Mouse (Mus musculus): ENCODE data around the gene Rwdd2a. TPM values are rescaled to one million over a fixed set of nuclear protein-coding genes. Genes with fewer than 3 reads are reported as not detected.

The Rwdd2a gene
- polyA plus RNA-seq, 1 experiment, result not detected

- WGBS, result 66% methylated on average over 8 of the region's 8 CpGs
- Histone ChIP-seq H3K4me1 (ENCODE audit: control insufficient read depth, insufficient read depth, low read length) (no peaks in the 10 kb centered on the region), H3K4me3 (replicated peaks; ENCODE audit: control insufficient read depth, low read depth, low read length) (no peak overlapping the region), H3K27ac (ENCODE audit: control insufficient read depth, insufficient read depth, low read depth, low read length, poor library complexity) (no peak overlapping the region)
- no peak for TF ChIP-seq CTCF (IDR thresholded peaks at IDR 0.05; ENCODE audit: control insufficient read depth, insufficient read depth, low read length)
- no peak for TF ChIP-seq POLR2A (IDR thresholded peaks at IDR 0.05; ENCODE audit: borderline replicate concordance, control insufficient read depth, low read depth, low read length)
These were observed 28.0 kb downstream of the Rwdd2a start for GRCm38 (mm10) chr9:86599723-86600303.

GRCm38 (mm10) chr9:86605776-86606175, 34.0 kb downstream of the Rwdd2a start:
- no peak overlapping the region for H3K4me3 ChIP-seq (replicated peaks; ENCODE audit: control insufficient read depth, low read depth, low read length)
- TF ChIP-seq POLR2A (IDR thresholded peaks at IDR 0.05; ENCODE audit: borderline replicate concordance, control insufficient read depth, low read depth, low read length) (no peak), CTCF (IDR thresholded peaks at IDR 0.05; ENCODE audit: control insufficient read depth, insufficient read depth, low read length) (no peak)
- 90% methylated on average over 6 of the region's 6 CpGs for WGBS
- H3K27ac ChIP-seq (ENCODE audit: control insufficient read depth, insufficient read depth, low read depth, low read length, poor library complexity), result no peak overlapping the region
- H3K4me1 ChIP-seq (ENCODE audit: control insufficient read depth, insufficient read depth, low read length), result no peaks in the 10 kb centered on the region

GRCm38 (mm10) chr9:86612091-86612490, 40.3 kb downstream of the Rwdd2a start:
- H3K4me1 ChIP-seq (ENCODE audit: control insufficient read depth, insufficient read depth, low read length), result no peaks in the 10 kb centered on the region
- WGBS, result 89% methylated on average over 4 of the region's 4 CpGs
- TF ChIP-seq CTCF (IDR thresholded peaks at IDR 0.05; ENCODE audit: control insufficient read depth, insufficient read depth, low read length), result no peak
- TF ChIP-seq POLR2A (IDR thresholded peaks at IDR 0.05; ENCODE audit: borderline replicate concordance, control insufficient read depth, low read depth, low read length), result no peak

GRCm38 (mm10) chr9:86615765-86616164, 44.0 kb downstream of the Rwdd2a start:
- no peak for TF ChIP-seq POLR2A (IDR thresholded peaks at IDR 0.05; ENCODE audit: borderline replicate concordance, control insufficient read depth, low read depth, low read length)
- no peak for TF ChIP-seq CTCF (IDR thresholded peaks at IDR 0.05; ENCODE audit: control insufficient read depth, insufficient read depth, low read length)
- H3K4me1 ChIP-seq (ENCODE audit: control insufficient read depth, insufficient read depth, low read length), result no peaks in the 10 kb centered on the region
- no peak overlapping the region for H3K27ac ChIP-seq (ENCODE audit: control insufficient read depth, insufficient read depth, low read depth, low read length, poor library complexity)
- no peak overlapping the region for H3K4me3 ChIP-seq (replicated peaks; ENCODE audit: control insufficient read depth, low read depth, low read length)
- 75% methylated on average over 1 of the region's 1 CpGs for WGBS

More at GRCm38 (mm10) chr9:86612091-86612490, 40.3 kb downstream of the Rwdd2a start:
- Histone ChIP-seq H3K4me3 (replicated peaks; ENCODE audit: control insufficient read depth, low read depth, low read length) (no peak overlapping the region), H3K27ac (ENCODE audit: control insufficient read depth, insufficient read depth, low read depth, low read length, poor library complexity) (no peak overlapping the region)

GRCm38 (mm10) chr9:86617837-86618492, 46.2 kb downstream of the Rwdd2a start:
- WGBS, result 61% methylated on average over 7 of the region's 7 CpGs
- H3K4me3 ChIP-seq (replicated peaks; ENCODE audit: control insufficient read depth, low read depth, low read length), result no peak overlapping the region
- TF ChIP-seq CTCF (IDR thresholded peaks at IDR 0.05; ENCODE audit: control insufficient read depth, insufficient read depth, low read length) (no peak), POLR2A (IDR thresholded peaks at IDR 0.05; ENCODE audit: borderline replicate concordance, control insufficient read depth, low read depth, low read length) (no peak)
- no peak overlapping the region for H3K27ac ChIP-seq (ENCODE audit: control insufficient read depth, insufficient read depth, low read depth, low read length, poor library complexity)
- no peaks in the 10 kb centered on the region for H3K4me1 ChIP-seq (ENCODE audit: control insufficient read depth, insufficient read depth, low read length)

- Histone ChIP-seq H3K4me3 (replicated peaks; ENCODE audit: control insufficient read depth, low read depth, low read length) (no peak overlapping the region), H3K4me1 (ENCODE audit: control insufficient read depth, insufficient read depth, low read length) (no peaks in the 10 kb centered on the region), H3K27ac (ENCODE audit: control insufficient read depth, insufficient read depth, low read depth, low read length, poor library complexity) (no peak overlapping the region)
- TF ChIP-seq POLR2A (IDR thresholded peaks at IDR 0.05; ENCODE audit: borderline replicate concordance, control insufficient read depth, low read depth, low read length) (no peak), CTCF (IDR thresholded peaks at IDR 0.05; ENCODE audit: control insufficient read depth, insufficient read depth, low read length) (no peak)
- 84% methylated on average over 10 of the region's 10 CpGs for WGBS
These were observed 47.7 kb downstream of the Rwdd2a start for GRCm38 (mm10) chr9:86619341-86620139.

GRCm38 (mm10) chr9:86622062-86622461, 50.3 kb downstream of the Rwdd2a start:
- H3K4me1 ChIP-seq (ENCODE audit: control insufficient read depth, insufficient read depth, low read length), result no peaks in the 10 kb centered on the region
- TF ChIP-seq CTCF (IDR thresholded peaks at IDR 0.05; ENCODE audit: control insufficient read depth, insufficient read depth, low read length) (no peak), POLR2A (IDR thresholded peaks at IDR 0.05; ENCODE audit: borderline replicate concordance, control insufficient read depth, low read depth, low read length) (no peak)
- WGBS, result 73% methylated on average over 2 of the region's 2 CpGs

GRCm38 (mm10) chr9:86624039-86624438, 52.2 kb downstream of the Rwdd2a start:
- Histone ChIP-seq H3K4me3 (replicated peaks; ENCODE audit: control insufficient read depth, low read depth, low read length) (no peak overlapping the region), H3K27ac (ENCODE audit: control insufficient read depth, insufficient read depth, low read depth, low read length, poor library complexity) (no peak overlapping the region), H3K4me1 (ENCODE audit: control insufficient read depth, insufficient read depth, low read length) (no peaks in the 10 kb centered on the region)
- TF ChIP-seq POLR2A (IDR thresholded peaks at IDR 0.05; ENCODE audit: borderline replicate concordance, control insufficient read depth, low read depth, low read length) (no peak), CTCF (IDR thresholded peaks at IDR 0.05; ENCODE audit: control insufficient read depth, insufficient read depth, low read length) (no peak)
- whole genome bisulfite sequencing, result 57% methylated on average over 12 of the region's 12 CpGs

More at GRCm38 (mm10) chr9:86622062-86622461, 50.3 kb downstream of the Rwdd2a start:
- no peak overlapping the region for H3K4me3 ChIP-seq (replicated peaks; ENCODE audit: control insufficient read depth, low read depth, low read length)
- no peak overlapping the region for H3K27ac ChIP-seq (ENCODE audit: control insufficient read depth, insufficient read depth, low read depth, low read length, poor library complexity)

Other genes with a start within 250 kb of the Rwdd2a start
- not detected in 2 replicates for gene Ube2cbp, start 107.0 kb upstream of the Rwdd2a start, polyA plus RNA-seq (2011; ENCODE audit: insufficient read depth, insufficient read length, low replicate concordance, missing spikeins)
- 7.1 and 15.5 TPM in 2 replicates for gene Dop1a, start 104.8 kb upstream of the Rwdd2a start, polyA plus RNA-seq (2011; ENCODE audit: insufficient read depth, insufficient read length, low replicate concordance, missing spikeins)
- gene Pgm3, start 149 bp upstream of the Rwdd2a start, polyA plus RNA-seq (2011; ENCODE audit: insufficient read depth, insufficient read length, low replicate concordance, missing spikeins), result 0.95 and 13.4 TPM in 2 replicates
- 0.63 and 3.0 TPM in 2 replicates for gene Me1, start 124.0 kb downstream of the Rwdd2a start, polyA plus RNA-seq (2011; ENCODE audit: insufficient read depth, insufficient read length, low replicate concordance, missing spikeins)
- gene Prss35, start 171.7 kb downstream of the Rwdd2a start, polyA plus RNA-seq (2011; ENCODE audit: insufficient read depth, insufficient read length, low replicate concordance, missing spikeins), result 1.1 TPM in 1 of 2 replicates, not detected in the other